Mouse (Mus musculus) urinary bladder, postnatal 4 days (tissue): Measurements from ENCODE around the gene Pltp.
A peak's percentile ranks its signal among the peaks of the same experiment; 100 is the strongest.

Source experiments
- DNase-seq, 2 experiments: peaks; one replicate each; pipeline ENCODE4 v3.0.0; 2021 to 2022; ENCODE audit warnings: low spot score in 2 of 2

Gene Pltp

GRCm38 (mm10) chr2:164845782-164846181 lies 11.7 kb downstream of the Pltp start:
- DNase-seq = no peak

GRCm38 (mm10) chr2:164835164-164835563 lies 22.3 kb downstream of the Pltp start:
- no peak for DNase-seq

- no peak for DNase-seq
These were observed 23.0 kb downstream of the Pltp start for GRCm38 (mm10) chr2:164834531-164834930.

- peak; percentile 86 to 93 for DNase-seq
These were observed 24.1 kb downstream of the Pltp start, which contains the start of gene Neurl2 for GRCm38 (mm10) chr2:164833314-164833959. Gene Neurl2 (minus strand): TSS chr2:164833456.

- DNase-seq = peak; percentile 71 to 80
These were observed 24.7 kb downstream of the Pltp start, which contains the start of gene Ctsa for GRCm38 (mm10) chr2:164832748-164833301. Gene Ctsa (plus strand): TSS chr2:164832873.

- no peak for DNase-seq
These were observed 25.3 kb downstream of the Pltp start for GRCm38 (mm10) chr2:164832032-164832747.

- DNase-seq = no peak
These were observed 26.5 kb downstream of the Pltp start for GRCm38 (mm10) chr2:164831029-164831428.

GRCm38 (mm10) chr2:164829090-164829489 lies 28.4 kb downstream of the Pltp start:
- no peak for DNase-seq

GRCm38 (mm10) chr2:164828437-164828836 lies 29.1 kb downstream of the Pltp start, which contains the start of gene Spata25:
Gene Spata25 (minus strand): TSS chr2:164828537.
- DNase-seq = no peak

GRCm38 (mm10) chr2:164827146-164827850 lies 30.2 kb downstream of the Pltp start:
- no peak for DNase-seq

- DNase-seq = no peak
These were observed 32.0 kb downstream of the Pltp start for GRCm38 (mm10) chr2:164825521-164825920.

- DNase-seq = no peak
These were observed 33.5 kb downstream of the Pltp start for GRCm38 (mm10) chr2:164823969-164824368.

GRCm38 (mm10) chr2:164823181-164823585 lies 34.3 kb downstream of the Pltp start:
- no peak for DNase-seq

GRCm38 (mm10) chr2:164822636-164823165 lies 34.8 kb downstream of the Pltp start, which contains the start of gene Zswim1:
Gene Zswim1 (plus strand): TSS chr2:164822686.
- peak; percentile 99 to 100 for DNase-seq

GRCm38 (mm10) chr2:164821060-164821459 lies 36.5 kb downstream of the Pltp start:
- no peak for DNase-seq

- no peak for DNase-seq
These were observed 39.8 kb downstream of the Pltp start for GRCm38 (mm10) chr2:164817703-164818102.

- no peak for DNase-seq
These were observed 40.3 kb downstream of the Pltp start for GRCm38 (mm10) chr2:164817206-164817605.

GRCm38 (mm10) chr2:164815821-164816220 lies 41.7 kb downstream of the Pltp start:
- no peak for DNase-seq

- no peak for DNase-seq
These were observed 42.2 kb downstream of the Pltp start for GRCm38 (mm10) chr2:164815348-164815747.

- no peak for DNase-seq
These were observed 44.0 kb downstream of the Pltp start for GRCm38 (mm10) chr2:164813557-164813956.

- no peak for DNase-seq
These were observed 50.9 kb downstream of the Pltp start for GRCm38 (mm10) chr2:164806614-164807013.

GRCm38 (mm10) chr2:164805332-164805718 lies 52.2 kb downstream of the Pltp start:
- no peak for DNase-seq
